Mouse (Mus musculus): Measurements from ENCODE around the gene Pmvk. TPM values are rescaled to one million over a fixed set of nuclear protein-coding genes. Genes with fewer than 3 reads are reported as not detected.

Pmvk gene
- total and polyA plus RNA-seq, 2 experiments from 2014 or later = 65.4 to 120 TPM

GRCm38 (mm10) chr3:89436176-89437113, 17.9 kb upstream of the Pmvk start, which contains the start of gene Pbxip1:
Gene Pbxip1 (plus strand): TSS chr3:89436706.
- peak; percentile 73 for ATAC-seq
- no peak for TF ChIP-seq CTCF (IDR thresholded peaks at IDR 0.05; ENCODE audit: low read depth)
- no peaks in the 10 kb centered on the region for H3K27me3 ChIP-seq (ENCODE audit: insufficient read depth, low read length)
- peak within 1 kb of the TSS; percentile 29 for H3K4me3 ChIP-seq (ENCODE audit: low read length)
- H3K4me1 ChIP-seq (ENCODE audit: insufficient read depth, low read length) = peaks cover 9% of the 10 kb centered on the region
- peak; percentile 60 for DNase-seq (ENCODE audit: low spot score)
- H3K36me3 ChIP-seq (ENCODE audit: insufficient read depth, low read length) = peaks cover 28% of the 10 kb centered on the region
- peak within 1 kb of the TSS; percentile 52 for H3K4me2 ChIP-seq (ENCODE audit: low read depth, low read length)
- 4% methylated on average over 16 of the region's 16 CpGs for WGBS
- H3K9ac ChIP-seq (replicated peaks; ENCODE audit: low read length) = peak within 1 kb of the TSS; percentile 18
- peak within 1 kb of the TSS; percentile 66 for H3K27ac ChIP-seq
- H3K9me3 ChIP-seq (ENCODE audit: low read length) = no peaks in the 10 kb centered on the region

- Histone ChIP-seq H3K4me2 (ENCODE audit: low read depth, low read length) (peak overlapping the region; percentile 52), H3K36me3 (ENCODE audit: insufficient read depth, low read length) (peaks cover 28% of the 10 kb centered on the region), H3K9ac (replicated peaks; ENCODE audit: low read length) (peak overlapping the region; percentile 18; the same call in 1 of the 2 replicates), H3K9me3 (ENCODE audit: low read length) (no peaks in the 10 kb centered on the region), H3K27ac (peak overlapping the region; percentile 66), H3K4me1 (ENCODE audit: insufficient read depth, low read length) (peaks cover 6% of the 10 kb centered on the region; the same call in 1 of the 2 replicates), H3K4me3 (ENCODE audit: low read length) (peak overlapping the region; percentile 29), H3K27me3 (ENCODE audit: insufficient read depth, low read length) (no peaks in the 10 kb centered on the region)
- ATAC-seq (peak; percentile 65), DNase-seq (ENCODE audit: low spot score) (peak; percentile 45)
- TF ChIP-seq CTCF (IDR thresholded peaks at IDR 0.05; ENCODE audit: low read depth) = no peak
- whole genome bisulfite sequencing = 23% methylated on average over 5 of the region's 5 CpGs
Observed at GRCm38 (mm10) chr3:89437269-89437668, 17.1 kb upstream of the Pmvk start.

GRCm38 (mm10) chr3:89440691-89441090, 13.7 kb upstream of the Pmvk start:
- no peaks in the 10 kb centered on the region for H3K27me3 ChIP-seq (ENCODE audit: insufficient read depth, low read length)
- DNase-seq (ENCODE audit: low spot score) (no peak), ATAC-seq (no peak)
- H3K4me2 ChIP-seq (ENCODE audit: low read depth, low read length) = no peak overlapping the region
- H3K27ac ChIP-seq = no peak overlapping the region
- WGBS = 74% methylated on average over 2 of the region's 2 CpGs
- no peaks in the 10 kb centered on the region; the same call in 1 of the 2 replicates for H3K36me3 ChIP-seq (ENCODE audit: insufficient read depth, low read length)
- peaks cover 6% of the 10 kb centered on the region; the same call in 1 of the 2 replicates for H3K4me1 ChIP-seq (ENCODE audit: insufficient read depth, low read length)
- no peaks in the 10 kb centered on the region for H3K9me3 ChIP-seq (ENCODE audit: low read length)
- no peak overlapping the region for H3K4me3 ChIP-seq (ENCODE audit: low read length)
- no peak overlapping the region for H3K9ac ChIP-seq (replicated peaks; ENCODE audit: low read length)
- TF ChIP-seq CTCF (IDR thresholded peaks at IDR 0.05; ENCODE audit: low read depth) = no peak

- H3K9ac ChIP-seq (replicated peaks; ENCODE audit: low read length) = no peak overlapping the region
- no peak overlapping the region for H3K4me2 ChIP-seq (ENCODE audit: low read depth, low read length)
- WGBS = 58% methylated on average over 13 of the region's 13 CpGs
- no peaks in the 10 kb centered on the region for H3K36me3 ChIP-seq (ENCODE audit: insufficient read depth, low read length)
- H3K4me1 ChIP-seq (ENCODE audit: insufficient read depth, low read length) = no peaks in the 10 kb centered on the region
- H3K27me3 ChIP-seq (ENCODE audit: insufficient read depth, low read length) = no peaks in the 10 kb centered on the region
- no peaks in the 10 kb centered on the region for H3K9me3 ChIP-seq (ENCODE audit: low read length)
- TF ChIP-seq CTCF (IDR thresholded peaks at IDR 0.05; ENCODE audit: low read depth) = no peak
- ATAC-seq = peak; percentile 56
- DNase-seq (ENCODE audit: low spot score) = peak; percentile 40
- no peak overlapping the region for H3K4me3 ChIP-seq (ENCODE audit: low read length)
- H3K27ac ChIP-seq = no peak overlapping the region
Observed at GRCm38 (mm10) chr3:89448720-89449537, 5.4 kb upstream of the Pmvk start.

- Histone ChIP-seq H3K4me1 (ENCODE audit: insufficient read depth, low read length) (no peaks in the 10 kb centered on the region), H3K36me3 (ENCODE audit: insufficient read depth, low read length) (no peaks in the 10 kb centered on the region), H3K9ac (replicated peaks; ENCODE audit: low read length) (no peak overlapping the region), H3K4me2 (ENCODE audit: low read depth, low read length) (no peak overlapping the region), H3K27me3 (ENCODE audit: insufficient read depth, low read length) (no peaks in the 10 kb centered on the region), H3K9me3 (ENCODE audit: low read length) (no peaks in the 10 kb centered on the region), H3K4me3 (ENCODE audit: low read length) (no peak overlapping the region), H3K27ac (no peak overlapping the region)
- WGBS = 36% methylated on average over 7 of the region's 7 CpGs
- DNase-seq (ENCODE audit: low spot score) = peak; percentile 83
- peak; percentile 77 for TF ChIP-seq CTCF (IDR thresholded peaks at IDR 0.05; ENCODE audit: low read depth)
- ATAC-seq = peak; percentile 80
Observed at GRCm38 (mm10) chr3:89449541-89449940, 4.8 kb upstream of the Pmvk start.

- H3K4me2 ChIP-seq (ENCODE audit: low read depth, low read length) = no peak overlapping the region
- ATAC-seq (no peak), DNase-seq (ENCODE audit: low spot score) (peak; percentile 24)
- H3K4me1 ChIP-seq (ENCODE audit: insufficient read depth, low read length) = no peaks in the 10 kb centered on the region
- H3K9me3 ChIP-seq (ENCODE audit: low read length) = no peaks in the 10 kb centered on the region
- 82% methylated on average over 1 of the region's 1 CpGs for WGBS
- no peak for TF ChIP-seq CTCF (IDR thresholded peaks at IDR 0.05; ENCODE audit: low read depth)
- no peaks in the 10 kb centered on the region for H3K27me3 ChIP-seq (ENCODE audit: insufficient read depth, low read length)
- H3K36me3 ChIP-seq (ENCODE audit: insufficient read depth, low read length) = no peaks in the 10 kb centered on the region
- H3K4me3 ChIP-seq (ENCODE audit: low read length) = no peak overlapping the region
- H3K9ac ChIP-seq (replicated peaks; ENCODE audit: low read length) = no peak overlapping the region
- no peak overlapping the region for H3K27ac ChIP-seq
Observed at GRCm38 (mm10) chr3:89451916-89452315, 2.4 kb upstream of the Pmvk start.

Measured in hindbrain, postnatal 0 days (tissue).